Mouse (Mus musculus) embryonic facial prominence, embryonic 11.5 days (tissue): ENCODE measurements around the gene Bricd5. TPM values are rescaled to one million over a fixed set of nuclear protein-coding genes. Genes with fewer than 3 reads are reported as not detected.

Experiments used
- ATAC-seq: fragments of 200-750 bp; cut with Nextera tagmentation; replicated peaks from 2 replicates; pipeline ENCODE4 v1.8.0; 2017; ENCODE audit warnings: low read depth; ENCODE audit not compliant: insufficient number of reproducible peaks, low FRiP score, low TSS enrichment
- DNase-seq: peaks from one replicate; pipeline ENCODE4 v3.0.0-alpha.2; 2015; ENCODE audit warnings: low spot score
- H3K27ac ChIP-seq: fragments of 300-500 bp; sonication (generic); replicated peaks from 2 replicates; pipeline ENCODE4 v1.5.1; 2014; ENCODE audit warnings: mild to moderate bottlenecking, low read depth, low read length, control low read depth
- H3K27me3 ChIP-seq: fragments of 300-500 bp; sonication (generic); 2 replicates; pipeline ENCODE4 v1.6.1; 2014; ENCODE audit warnings: mild to moderate bottlenecking, low read length, moderate library complexity, mixed read lengths; ENCODE audit not compliant: control insufficient read depth, insufficient read depth
- H3K36me3 ChIP-seq: fragments of 300-500 bp; sonication (generic); replicated peaks from 2 replicates; pipeline ENCODE4 v1.6.1; 2014; ENCODE audit warnings: low read depth, mild to moderate bottlenecking, low read length, moderate library complexity, mixed read lengths; ENCODE audit not compliant: control insufficient read depth, insufficient read depth
- H3K4me1 ChIP-seq: fragments of 300-500 bp; sonication (generic); 2 replicates; pipeline ENCODE4 v1.6.1; 2014; ENCODE audit warnings: low read length, mixed read lengths; ENCODE audit not compliant: control insufficient read depth, insufficient read depth
- H3K4me2 ChIP-seq: fragments of 300-500 bp; sonication (generic); 2 replicates; pipeline ENCODE4 v1.6.1; 2014; ENCODE audit warnings: low read depth, mild to moderate bottlenecking, control low read depth, low read length, moderate library complexity
- H3K4me3 ChIP-seq: fragments of 300-500 bp; sonication (generic); 2 replicates; pipeline ENCODE4 v1.5.1; 2014; ENCODE audit warnings: low read depth, low read length, control low read depth
- H3K9ac ChIP-seq: fragments of 300-500 bp; sonication (generic); replicated peaks from 2 replicates; pipeline ENCODE4 v1.6.1; 2014; ENCODE audit warnings: mild to moderate bottlenecking, control low read depth, low read length
- H3K9me3 ChIP-seq: fragments of 300-500 bp; sonication (generic); replicated peaks from 2 replicates; pipeline ENCODE4 v1.6.1; 2016; ENCODE audit warnings: mild to moderate bottlenecking, low read length, inconsistent platforms, mixed read lengths; ENCODE audit not compliant: control insufficient read depth
- WGBS: fragments of 180-500 bp; shearing (Covaris S2); extraction: QIAGEN DNeasy Blood & Tissue Kit; methylation state at CpG from one replicate; pipeline ENCODE4 v1.1.7; 2014; 5-methylcytosine and 5-hydroxymethylcytosine counted together
- polyA plus RNA-seq: library from polyadenylated mRNA; unstranded; fragments of >200 nt; fragmentation: Nextera tagmentation; extraction: Ambion mirVana; gene quantifications from 2 replicates; pipeline ENCODE4 v1.2.1, GENCODE M21; 2014

Gene Bricd5
- polyA plus RNA-seq, 1 experiment from 2014 or later = not detected

DNA sequence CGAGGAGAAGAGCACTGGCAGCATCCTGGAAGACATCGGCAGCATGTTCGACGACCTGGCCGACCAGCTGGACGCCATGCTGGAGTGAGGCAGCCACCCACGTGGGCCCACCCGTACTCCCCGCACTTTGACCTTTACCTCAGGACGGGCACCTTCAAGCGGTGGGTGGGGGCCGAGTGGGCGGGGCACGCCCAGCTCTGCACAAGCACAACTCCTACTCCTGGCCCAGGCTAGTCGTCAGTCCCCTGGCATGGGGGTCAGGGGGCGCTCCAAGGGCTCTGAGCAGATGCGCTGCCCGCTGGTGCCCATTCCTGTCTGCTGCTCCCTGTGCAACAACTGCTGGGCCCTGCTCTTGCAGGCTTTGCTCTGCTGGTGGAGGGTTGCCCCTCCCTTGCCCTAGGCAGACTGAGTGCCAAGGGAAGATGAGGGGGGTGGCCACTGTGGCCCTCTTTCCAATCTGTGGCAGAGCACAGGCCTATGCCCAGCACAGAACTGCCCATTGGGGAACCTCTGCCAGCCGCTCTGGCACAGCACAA lies 33.5 kb downstream of the Bricd5 start:
- Histone ChIP-seq H3K27me3 (no peaks in the 10 kb centered on the region), H3K4me2 (no peak overlapping the region; the same call in 1 of the 2 replicates), H3K9ac (no peak overlapping the region; the same call in 1 of the 2 replicates), H3K4me3 (no peak overlapping the region), H3K27ac (no peak overlapping the region), H3K9me3 (no peaks in the 10 kb centered on the region), H3K36me3 (peaks cover 20% of the 10 kb centered on the region), H3K4me1 (0 out of 2 replicates have a peak, but pooled peaks cover 2% of the 10 kb centered on the region)
- 45% methylated on average over 19 of the region's 19 CpGs for WGBS
- ATAC-seq = no peak
- no peak for DNase-seq

DNA sequence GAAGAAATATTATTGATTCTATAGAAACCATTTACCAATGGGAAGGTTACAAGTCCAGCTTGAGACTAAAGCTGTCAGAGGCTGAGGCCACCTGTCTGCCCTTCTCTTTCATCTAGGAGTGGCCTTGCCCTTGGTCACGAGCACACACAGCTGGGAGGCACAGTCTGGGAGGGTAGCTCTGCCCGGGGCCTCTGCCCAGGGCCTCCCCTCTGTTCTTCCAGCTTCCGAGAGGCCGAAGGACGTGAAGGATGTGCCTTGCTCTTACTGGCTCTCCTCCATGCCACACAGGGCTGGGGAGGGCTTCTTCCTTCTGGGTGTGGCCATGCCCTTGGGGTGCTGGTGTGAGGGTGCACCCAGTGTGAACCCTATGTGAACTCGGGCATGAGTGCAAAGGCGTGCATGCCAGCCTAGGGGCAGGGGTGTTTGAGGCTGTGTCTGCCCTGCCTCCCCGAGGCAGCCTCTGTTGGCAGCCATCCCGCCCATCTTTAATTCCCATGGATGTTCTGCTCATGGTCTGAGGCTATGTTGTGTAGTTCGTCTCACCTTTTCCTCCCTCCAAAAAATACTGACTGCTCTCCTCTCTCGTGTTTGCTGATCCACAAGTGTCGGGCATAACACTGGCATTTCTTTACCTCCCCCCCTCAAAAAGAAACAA lies 34.2 kb downstream of the Bricd5 start:
- WGBS = 84% methylated on average over 12 of the region's 12 CpGs
- no peaks in the 10 kb centered on the region for H3K9me3 ChIP-seq
- no peak overlapping the region for H3K9ac ChIP-seq
- H3K4me1 ChIP-seq = 0 out of 2 replicates have a peak, but pooled peaks cover 2% of the 10 kb centered on the region
- no peak overlapping the region for H3K27ac ChIP-seq
- peaks cover 20% of the 10 kb centered on the region for H3K36me3 ChIP-seq
- no peak overlapping the region for H3K4me3 ChIP-seq
- no peak overlapping the region for H3K4me2 ChIP-seq
- ATAC-seq (no peak), DNase-seq (no peak)
- H3K27me3 ChIP-seq = no peaks in the 10 kb centered on the region

DNA sequence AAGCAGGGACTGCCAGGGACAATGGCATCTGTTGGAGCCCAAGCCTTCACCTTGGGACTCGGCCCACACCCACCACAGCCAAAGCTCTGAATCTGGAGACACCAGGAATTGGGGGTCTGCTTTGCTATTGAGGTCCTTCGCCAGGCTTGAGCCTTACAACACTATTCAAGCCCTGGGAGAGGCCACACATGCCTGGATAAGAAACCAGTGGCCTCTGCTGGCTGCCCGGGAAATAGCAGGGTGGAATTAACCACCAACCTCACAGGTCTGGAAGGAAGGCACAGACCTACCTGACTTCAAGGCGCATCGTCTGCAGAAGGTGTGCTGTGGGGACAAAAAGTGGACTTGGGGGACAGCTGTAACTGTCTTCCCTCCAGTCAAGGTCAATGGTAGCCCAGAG lies 39.9 kb downstream of the Bricd5 start:
- H3K4me2 ChIP-seq = no peak overlapping the region
- no peaks in the 10 kb centered on the region for H3K9me3 ChIP-seq
- no peak overlapping the region for H3K9ac ChIP-seq
- H3K27ac ChIP-seq = no peak overlapping the region
- 58% methylated on average over 5 of the region's 5 CpGs for WGBS
- peak; percentile 56 for DNase-seq
- ATAC-seq = no peak
- H3K4me3 ChIP-seq = no peak overlapping the region
- H3K4me1 ChIP-seq = no peaks in the 10 kb centered on the region
- H3K27me3 ChIP-seq = no peaks in the 10 kb centered on the region
- peaks cover 13% of the 10 kb centered on the region for H3K36me3 ChIP-seq

GRCm38 (mm10) chr17:24514270-24515257 lies 40.9 kb downstream of the Bricd5 start:
- Histone ChIP-seq H3K27me3 (no peaks in the 10 kb centered on the region), H3K9me3 (no peaks in the 10 kb centered on the region), H3K4me2 (no peak overlapping the region), H3K9ac (no peak overlapping the region), H3K27ac (no peak overlapping the region), H3K4me3 (no peak overlapping the region), H3K36me3 (peaks cover 7% of the 10 kb centered on the region), H3K4me1 (no peaks in the 10 kb centered on the region)
- ATAC-seq (no peak), DNase-seq (no peak)
- 89% methylated on average over 24 of the region's 24 CpGs for WGBS

- Histone ChIP-seq H3K9me3 (no peaks in the 10 kb centered on the region), H3K9ac (no peak overlapping the region), H3K27ac (no peak overlapping the region), H3K27me3 (no peaks in the 10 kb centered on the region), H3K36me3 (no peaks in the 10 kb centered on the region; the same call in 1 of the 2 replicates), H3K4me2 (no peak overlapping the region), H3K4me1 (no peaks in the 10 kb centered on the region), H3K4me3 (no peak overlapping the region)
- WGBS = 89% methylated on average over 4 of the region's 4 CpGs
- ATAC-seq (no peak), DNase-seq (no peak)
These were observed 46.8 kb downstream of the Bricd5 start for GRCm38 (mm10) chr17:24520450-24520849.

DNA sequence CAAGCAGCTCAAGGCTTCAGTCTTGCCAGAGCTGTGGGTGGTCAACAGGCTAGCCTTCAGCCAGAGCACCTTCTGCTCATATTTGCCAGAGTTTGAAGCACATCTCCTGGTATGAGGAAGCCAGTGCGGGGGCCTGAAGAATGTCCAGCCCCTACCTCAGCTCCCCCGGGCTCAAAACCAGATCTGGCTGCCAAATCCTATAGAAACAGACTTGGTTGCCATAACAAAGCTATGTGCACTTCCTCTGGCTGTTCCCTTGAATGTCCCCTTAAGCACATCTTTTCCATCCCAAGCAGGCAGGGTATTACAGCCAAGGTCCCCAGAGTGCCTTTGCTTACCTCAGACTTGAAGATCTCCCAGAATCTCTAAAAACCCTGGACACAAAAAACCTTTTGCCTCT lies 51.0 kb downstream of the Bricd5 start:
- no peak overlapping the region for H3K4me3 ChIP-seq
- peaks cover under 1% of the 10 kb centered on the region for H3K4me1 ChIP-seq
- H3K27me3 ChIP-seq = no peaks in the 10 kb centered on the region
- peaks cover under 1% of the 10 kb centered on the region for H3K36me3 ChIP-seq
- DNase-seq (no peak), ATAC-seq (no peak)
- H3K9me3 ChIP-seq = no peaks in the 10 kb centered on the region
- no peak overlapping the region for H3K9ac ChIP-seq
- 92% methylated on average over 2 of the region's 2 CpGs for WGBS
- no peak overlapping the region for H3K27ac ChIP-seq
- H3K4me2 ChIP-seq = no peak overlapping the region
